Mouse (Mus musculus) embryonic facial prominence, embryonic 11.5 days (tissue): ENCODE data around the gene Mast4. TPM values are rescaled to one million over a fixed set of nuclear protein-coding genes. Genes with fewer than 3 reads are reported as not detected.
A peak's percentile ranks its signal among the peaks of the same experiment; 100 is the strongest.

Experiments
- ATAC-seq: fragments of 200-750 bp; cut with Nextera tagmentation; replicated peaks from 2 replicates; pipeline ENCODE4 v1.8.0; 2017; ENCODE audit warnings: low read depth; ENCODE audit not compliant: insufficient number of reproducible peaks, low FRiP score, low TSS enrichment
- DNase-seq: peaks from one replicate; pipeline ENCODE4 v3.0.0-alpha.2; 2015; ENCODE audit warnings: low spot score
- H3K27ac ChIP-seq: fragments of 300-500 bp; sonication (generic); replicated peaks from 2 replicates; pipeline ENCODE4 v1.5.1; 2014; ENCODE audit warnings: mild to moderate bottlenecking, low read depth, low read length, control low read depth
- H3K27me3 ChIP-seq: fragments of 300-500 bp; sonication (generic); 2 replicates; pipeline ENCODE4 v1.6.1; 2014; ENCODE audit warnings: mild to moderate bottlenecking, low read length, moderate library complexity, mixed read lengths; ENCODE audit not compliant: control insufficient read depth, insufficient read depth
- H3K36me3 ChIP-seq: fragments of 300-500 bp; sonication (generic); replicated peaks from 2 replicates; pipeline ENCODE4 v1.6.1; 2014; ENCODE audit warnings: low read depth, mild to moderate bottlenecking, low read length, moderate library complexity, mixed read lengths; ENCODE audit not compliant: control insufficient read depth, insufficient read depth
- H3K4me1 ChIP-seq: fragments of 300-500 bp; sonication (generic); 2 replicates; pipeline ENCODE4 v1.6.1; 2014; ENCODE audit warnings: low read length, mixed read lengths; ENCODE audit not compliant: control insufficient read depth, insufficient read depth
- H3K4me2 ChIP-seq: fragments of 300-500 bp; sonication (generic); 2 replicates; pipeline ENCODE4 v1.6.1; 2014; ENCODE audit warnings: low read depth, mild to moderate bottlenecking, control low read depth, low read length, moderate library complexity
- H3K4me3 ChIP-seq: fragments of 300-500 bp; sonication (generic); 2 replicates; pipeline ENCODE4 v1.5.1; 2014; ENCODE audit warnings: low read depth, low read length, control low read depth
- H3K9ac ChIP-seq: fragments of 300-500 bp; sonication (generic); replicated peaks from 2 replicates; pipeline ENCODE4 v1.6.1; 2014; ENCODE audit warnings: mild to moderate bottlenecking, control low read depth, low read length
- H3K9me3 ChIP-seq: fragments of 300-500 bp; sonication (generic); replicated peaks from 2 replicates; pipeline ENCODE4 v1.6.1; 2016; ENCODE audit warnings: mild to moderate bottlenecking, low read length, inconsistent platforms, mixed read lengths; ENCODE audit not compliant: control insufficient read depth
- WGBS: fragments of 180-500 bp; shearing (Covaris S2); extraction: QIAGEN DNeasy Blood & Tissue Kit; methylation state at CpG from one replicate; pipeline ENCODE4 v1.1.7; 2014; 5-methylcytosine and 5-hydroxymethylcytosine counted together
- polyA plus RNA-seq: library from polyadenylated mRNA; unstranded; fragments of >200 nt; fragmentation: Nextera tagmentation; extraction: Ambion mirVana; gene quantifications from 2 replicates; pipeline ENCODE4 v1.2.1, GENCODE M21; 2014

Gene Mast4
- polyA plus RNA-seq, 1 experiment from 2014 or later = 17.1 TPM

DNA sequence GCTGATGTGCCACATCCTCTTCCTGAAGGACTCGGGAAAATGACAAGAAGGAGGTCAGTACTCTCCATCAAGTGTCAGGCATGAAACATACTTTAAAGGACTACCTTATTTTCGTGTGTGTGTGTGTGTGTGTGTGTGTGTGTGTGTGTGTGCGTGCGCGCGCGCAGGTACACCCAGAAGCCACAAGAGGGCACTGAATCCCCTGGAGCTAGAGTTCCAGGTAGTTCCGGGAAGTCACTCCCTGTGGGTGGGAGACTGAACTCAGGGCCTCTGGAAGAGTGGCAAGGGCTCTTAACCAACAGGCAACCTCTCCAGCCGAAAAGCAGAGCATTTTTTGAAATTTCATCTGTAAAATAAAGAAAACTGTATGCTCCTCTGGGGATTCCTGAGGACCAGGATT lies 152.5 kb downstream of the Mast4 start:
- DNase-seq (no peak), ATAC-seq (no peak)
- 94% methylated on average over 9 of the region's 9 CpGs for WGBS
- Histone ChIP-seq H3K9ac (no peak overlapping the region), H3K4me3 (no peak overlapping the region), H3K36me3 (no peaks in the 10 kb centered on the region), H3K9me3 (no peaks in the 10 kb centered on the region), H3K27me3 (no peaks in the 10 kb centered on the region), H3K4me2 (no peak overlapping the region), H3K27ac (no peak overlapping the region), H3K4me1 (no peaks in the 10 kb centered on the region)

DNA sequence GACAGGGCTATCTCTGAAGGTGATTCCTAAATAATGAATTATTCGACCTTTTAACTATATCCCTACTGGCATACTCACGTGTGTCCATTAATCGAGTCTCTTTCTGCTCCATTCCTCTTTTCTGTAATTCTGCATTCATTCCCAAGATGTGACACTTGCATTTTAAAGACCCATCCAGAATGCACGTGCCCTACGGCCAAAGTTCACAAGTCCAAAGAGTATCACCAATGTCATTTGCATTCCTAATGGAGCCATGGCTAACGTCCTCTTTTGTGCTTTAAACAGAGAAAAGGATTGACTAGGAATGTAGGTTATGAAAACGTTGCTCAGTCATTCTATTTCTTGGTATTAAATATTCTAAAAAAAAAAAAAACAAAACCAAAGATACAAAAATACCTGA lies 157.4 kb downstream of the Mast4 start:
- DNase-seq = no peak

DNA sequence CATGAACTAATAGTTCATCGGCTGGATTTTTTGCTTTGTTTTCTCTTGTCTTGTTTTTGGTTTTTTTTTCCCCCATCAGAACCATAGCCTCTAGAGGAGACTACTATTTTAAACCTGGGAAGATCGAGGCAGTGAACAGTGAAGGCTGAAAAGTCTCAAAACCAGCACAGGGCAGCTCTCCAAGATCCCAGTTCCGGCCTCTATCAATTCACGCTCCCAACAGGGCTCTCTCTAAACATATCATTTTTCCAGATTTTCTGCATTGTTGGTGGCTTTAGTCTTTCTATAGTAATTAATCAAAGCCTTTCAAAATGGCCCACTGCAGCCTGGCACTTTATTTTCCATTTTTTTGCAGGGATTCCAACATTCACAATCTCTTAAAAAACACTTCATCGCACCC lies 159.9 kb downstream of the Mast4 start:
- WGBS = 78% methylated on average over 5 of the region's 5 CpGs
- H3K4me2 ChIP-seq = no peak overlapping the region
- H3K9ac ChIP-seq = no peak overlapping the region
- no peaks in the 10 kb centered on the region for H3K36me3 ChIP-seq
- H3K4me3 ChIP-seq = no peak overlapping the region
- ATAC-seq (no peak), DNase-seq (no peak)
- no peaks in the 10 kb centered on the region for H3K27me3 ChIP-seq
- no peaks in the 10 kb centered on the region for H3K9me3 ChIP-seq
- no peaks in the 10 kb centered on the region for H3K4me1 ChIP-seq
- H3K27ac ChIP-seq = no peak overlapping the region

More for the DNA sequence above, 157.4 kb downstream of the Mast4 start:
- Histone ChIP-seq H3K9ac (no peak overlapping the region), H3K27ac (no peak overlapping the region), H3K9me3 (no peaks in the 10 kb centered on the region), H3K4me3 (no peak overlapping the region), H3K36me3 (no peaks in the 10 kb centered on the region), H3K4me1 (no peaks in the 10 kb centered on the region), H3K4me2 (no peak overlapping the region), H3K27me3 (no peaks in the 10 kb centered on the region)
- no peak for ATAC-seq
- 73% methylated on average over 7 of the region's 7 CpGs for WGBS

- Histone ChIP-seq H3K4me3 (no peak overlapping the region), H3K27ac (no peak overlapping the region), H3K4me1 (no peaks in the 10 kb centered on the region), H3K4me2 (no peak overlapping the region), H3K27me3 (no peaks in the 10 kb centered on the region), H3K9me3 (no peaks in the 10 kb centered on the region), H3K36me3 (no peaks in the 10 kb centered on the region), H3K9ac (no peak overlapping the region)
- no peak for ATAC-seq
- peak; percentile 85 for DNase-seq
- WGBS = 34% methylated on average over 7 of the region's 7 CpGs
Observed at GRCm38 (mm10) chr13:103173545-103174182, 160.6 kb downstream of the Mast4 start.

GRCm38 (mm10) chr13:103151944-103152343 lies 182.4 kb downstream of the Mast4 start:
- Histone ChIP-seq H3K9ac (no peak overlapping the region), H3K36me3 (no peaks in the 10 kb centered on the region), H3K27me3 (no peaks in the 10 kb centered on the region), H3K4me1 (no peaks in the 10 kb centered on the region), H3K27ac (no peak overlapping the region), H3K4me3 (no peak overlapping the region), H3K9me3 (no peaks in the 10 kb centered on the region), H3K4me2 (no peak overlapping the region)
- DNase-seq (no peak), ATAC-seq (no peak)
- WGBS = 82% methylated on average over 8 of the region's 8 CpGs

GRCm38 (mm10) chr13:103151171-103151570 lies 183.1 kb downstream of the Mast4 start:
- Histone ChIP-seq H3K36me3 (no peaks in the 10 kb centered on the region), H3K4me2 (no peak overlapping the region), H3K27ac (no peak overlapping the region), H3K27me3 (no peaks in the 10 kb centered on the region), H3K4me1 (no peaks in the 10 kb centered on the region), H3K9ac (no peak overlapping the region), H3K4me3 (no peak overlapping the region), H3K9me3 (no peaks in the 10 kb centered on the region)
- no peak for DNase-seq
- no peak for ATAC-seq
- 60% methylated on average over 10 of the region's 11 CpGs for WGBS

GRCm38 (mm10) chr13:103150671-103151070 lies 183.6 kb downstream of the Mast4 start:
- H3K9ac ChIP-seq = no peak overlapping the region
- no peak overlapping the region for H3K4me3 ChIP-seq
- H3K27ac ChIP-seq = no peak overlapping the region
- H3K27me3 ChIP-seq = no peaks in the 10 kb centered on the region
- H3K9me3 ChIP-seq = no peaks in the 10 kb centered on the region
- WGBS = 75% methylated on average over 4 of the region's 4 CpGs
- DNase-seq (no peak), ATAC-seq (0 out of 2 replicates have a peak, but pooled peaks have one; percentile 34)
- no peaks in the 10 kb centered on the region for H3K4me1 ChIP-seq
- H3K4me2 ChIP-seq = no peak overlapping the region
- no peaks in the 10 kb centered on the region for H3K36me3 ChIP-seq

GRCm38 (mm10) chr13:103149415-103149814 lies 184.9 kb downstream of the Mast4 start:
- ATAC-seq = no peak
- Histone ChIP-seq H3K36me3 (no peaks in the 10 kb centered on the region), H3K4me3 (no peak overlapping the region), H3K27ac (no peak overlapping the region), H3K9me3 (no peaks in the 10 kb centered on the region), H3K4me1 (no peaks in the 10 kb centered on the region), H3K9ac (no peak overlapping the region), H3K4me2 (no peak overlapping the region), H3K27me3 (no peaks in the 10 kb centered on the region)
- 80% methylated on average over 7 of the region's 7 CpGs for WGBS
- no peak for DNase-seq
